In genomic region chr3:101252141-101252540, GRCm38 (mm10) we compare ENCODE assay signal across 34 mouse cellular contexts. TPM values are rescaled to one million over a fixed set of nuclear protein-coding genes. Genes with fewer than 3 reads are reported as not detected.
A peak's percentile ranks its signal among the peaks of the same experiment; 100 is the strongest.
DNase-seq lines count a peak whose midpoint lies in the region; ATAC-seq and TF ChIP-seq lines count a peak whose summit lies in the region.
"Had no signal": no experiment of that assay in that cellular context is flagged by ENCODE, and none has a peak within 500 bp of the region (broad histone marks: within the 10 kb centered on the region; RNA-seq: fewer than 3 reads in every experiment).

No protein-coding gene starts in this region.

- WGBS in kidney, embryonic 16.5 days = 54% methylated on average over 8 of the region's 8 CpGs

- no peak for TF ChIP-seq CTCF in E14TG2a.4 (conservative IDR thresholded peaks at IDR 0.05; ENCODE audit: low read length)

- peaks cover 20% of the 10 kb centered on the region for H3K27me3 ChIP-seq in E14TG2a.4 (ENCODE audit: insufficient read depth, low read length)
- H3K27me3 ChIP-seq in kidney, embryonic 16.5 days (ENCODE audit: insufficient read depth, low read length) = no peaks in the 10 kb centered on the region
- H3K27me3 ChIP-seq: embryonic facial prominence, embryonic 15.5 days; forebrain, embryonic 12.5 days; intestine, embryonic 15.5 days; liver, embryonic 12.5 days; midbrain, embryonic 12.5 days; neural tube, embryonic 12.5 days had no signal

- no peak overlapping the region for H3K4me2 ChIP-seq in kidney, embryonic 16.5 days (replicated peaks; ENCODE audit: low read depth, low read length)
- H3K4me2 ChIP-seq: embryonic facial prominence, embryonic 15.5 days; forebrain, embryonic 12.5 days; intestine, embryonic 15.5 days; liver, embryonic 12.5 days; midbrain, embryonic 12.5 days; neural tube, embryonic 12.5 days had no signal

- no peaks in the 10 kb centered on the region for H3K9me3 ChIP-seq in E14TG2a.4 (ENCODE audit: low read length)
- no peaks in the 10 kb centered on the region for H3K9me3 ChIP-seq in kidney, embryonic 16.5 days (ENCODE audit: low read length)
- H3K9me3 ChIP-seq: embryonic facial prominence, embryonic 15.5 days; forebrain, embryonic 12.5 days; intestine, embryonic 15.5 days; liver, embryonic 12.5 days; midbrain, embryonic 12.5 days; neural tube, embryonic 12.5 days had no signal

- peaks cover 20% of the 10 kb centered on the region for H3K4me1 ChIP-seq in E14TG2a.4 (replicated peaks; ENCODE audit: low read depth, low read length)
- H3K4me1 ChIP-seq in kidney, embryonic 16.5 days (ENCODE audit: insufficient read depth, low read length) = 0 out of 2 replicates have a peak, but pooled peaks cover 2% of the 10 kb centered on the region
- H3K4me1 ChIP-seq: embryonic facial prominence, embryonic 10.5 days; embryonic facial prominence, embryonic 15.5 days; intestine, embryonic 15.5 days; liver, embryonic 12.5 days; megakaryocyte, embryonic 14.5 days; neural tube, embryonic 12.5 days had no signal

- H3K27ac ChIP-seq in kidney, embryonic 16.5 days (ENCODE audit: low read length) = no peak overlapping the region
- H3K27ac ChIP-seq: embryonic facial prominence, embryonic 10.5 days; embryonic facial prominence, embryonic 15.5 days; forebrain, embryonic 12.5 days; hindbrain, postnatal 0 days; intestine, embryonic 15.5 days; left cerebral cortex, adult 2 months; liver, embryonic 12.5 days; midbrain, embryonic 12.5 days; neural tube, embryonic 12.5 days had no signal

- peak; percentile 24 for DNase-seq in kidney, adult 18-20 months
- peak; percentile 36 to 55 for DNase-seq in kidney, postnatal 36 days
- no peak for DNase-seq in T-cell, adult 2 months (ENCODE audit: low spot score)
- no peak for DNase-seq in spleen, postnatal 4 days (ENCODE audit: low spot score in 2 of 2)
- DNase-seq in frontal cortex, postnatal 10 days (ENCODE audit: low spot score in 2 of 2) = no peak
- DNase-seq: adrenal gland, postnatal 36 days; cerebellum, adult 2 months; cerebellum, postnatal 25 days; forebrain, postnatal 0 days; gastrocnemius, postnatal 14 days; heart, postnatal 14 days; left cerebral cortex, postnatal 4 days; liver, postnatal 0 days; lung, postnatal 4 days; right cerebral cortex, adult 18-20 months; right cerebral cortex, postnatal 4 days; thymus, postnatal 4 days had no signal

- H3K4me3 ChIP-seq in E14TG2a.4 (replicated peaks; ENCODE audit: low read length) = peak overlapping the region; percentile 46
- H3K4me3 ChIP-seq in kidney, embryonic 16.5 days (ENCODE audit: low read length) = no peak overlapping the region
- H3K4me3 ChIP-seq: embryonic facial prominence, embryonic 10.5 days; embryonic facial prominence, embryonic 15.5 days; forebrain, embryonic 12.5 days; intestine, embryonic 15.5 days; left cerebral cortex, adult 2 months; liver, embryonic 12.5 days; megakaryocyte, embryonic 14.5 days; midbrain, embryonic 12.5 days; myocyte; neural tube, embryonic 12.5 days had no signal

- H3K36me3 ChIP-seq in E14TG2a.4 (ENCODE audit: insufficient read depth, low read length) = no peaks in the 10 kb centered on the region
- no peaks in the 10 kb centered on the region for H3K36me3 ChIP-seq in kidney, embryonic 16.5 days (ENCODE audit: insufficient read depth, low read length)
- H3K36me3 ChIP-seq: embryonic facial prominence, embryonic 10.5 days; embryonic facial prominence, embryonic 15.5 days; forebrain, embryonic 12.5 days; intestine, embryonic 15.5 days; liver, embryonic 12.5 days; midbrain, embryonic 12.5 days; neural tube, embryonic 12.5 days had no signal

- ATAC-seq in kidney, embryonic 16.5 days (ENCODE audit: low FRiP score, low TSS enrichment) = 0 out of 2 replicates have a peak, but pooled peaks have one; percentile 46
- ATAC-seq: forebrain, postnatal 0 days; hindbrain, postnatal 0 days; intestine, embryonic 15.5 days; liver, embryonic 12.5 days; liver, postnatal 0 days had no signal

- no peak overlapping the region for H3K9ac ChIP-seq in kidney, embryonic 16.5 days (replicated peaks; ENCODE audit: low read length)
- H3K9ac ChIP-seq: embryonic facial prominence, embryonic 15.5 days; forebrain, embryonic 12.5 days; forebrain, postnatal 0 days; intestine, embryonic 15.5 days; liver, embryonic 12.5 days; liver, postnatal 0 days; midbrain, embryonic 12.5 days; neural tube, embryonic 12.5 days had no signal

RNA-seq across cellular contexts. Expression of gene Cd2, which starts 35.6 kb away (rescaled TPM):
- 0.22 TPM in 1 of 2 replicates, not detected in the other for polyA plus RNA-seq in kidney, embryonic 16.5 days (2015; fragmentation: Nextera tagmentation; extraction: Ambion mirVana)
- polyA plus RNA-seq: brain, embryonic 14.5 days; embryonic facial prominence, embryonic 10.5 days; forebrain, embryonic 12.5 days; heart, embryonic 14.5 days; hindbrain, postnatal 0 days; limb, embryonic 14.5 days; liver, embryonic 12.5 days; midbrain, embryonic 12.5 days; myocyte; neural tube, embryonic 12.5 days; stomach, embryonic 14.5 days had no signal

Comparison
In these comparisons a context has a peak if more than half of its experiments do, and no peak if none do; other contexts are left out.
1. DNase-seq: peak in kidney, adult 18-20 months (single experiment) and kidney, postnatal 36 days (2 of 2); none in T-cell, adult 2 months (single experiment), spleen, postnatal 4 days (0 of 2) and frontal cortex, postnatal 10 days (0 of 2).